Mouse (Mus musculus): ENCODE measurements around the gene Themis. TPM values are rescaled to one million over a fixed set of nuclear protein-coding genes. Genes with fewer than 3 reads are reported as not detected.

Gene Themis
- total and polyA plus RNA-seq, 3 experiments = 0.27 TPM; not detected in 2

- no peaks in the 10 kb centered on the region for H3K27me3 ChIP-seq (ENCODE audit: insufficient read depth, low read length)
- TF ChIP-seq GATA1 (IDR thresholded peaks at IDR 0.05; ENCODE audit: borderline replicate concordance, low read length) (no peak), CTCF (IDR thresholded peaks at IDR 0.05; ENCODE audit: low read depth, low read length) (no peak), POLR2AphosphoS5 (IDR thresholded peaks at IDR 0.05; ENCODE audit: insufficient replicate concordance, low read depth, low read length) (no peak), GATA2 (IDR thresholded peaks at IDR 0.05; ENCODE audit: borderline replicate concordance, low read depth, low read length) (no peak), TAL1 (conservative IDR thresholded peaks at IDR 0.05; ENCODE audit: low read depth, low read length) (no peak)
- no peaks in the 10 kb centered on the region for H3K36me3 ChIP-seq (replicated peaks)
- DNase-seq (ENCODE audit: low spot score) = no peak
- H3K9me3 ChIP-seq (replicated peaks) = no peaks in the 10 kb centered on the region
- no peak for ATAC-seq (ENCODE audit: extremely low read depth, insufficient number of reproducible peaks, low FRiP score, poor library complexity, severe bottlenecking)
- H3K4me1 ChIP-seq (ENCODE audit: insufficient read depth, low read depth, low read length) = no peaks in the 10 kb centered on the region
- H3K4me3 ChIP-seq (ENCODE audit: low read depth, low read length) = no peak overlapping the region
Observed at GRCm38 (mm10) chr10:28870580-28871354, 202.6 kb downstream of the Themis start.

- no peak for TF ChIP-seq GATA2 (IDR thresholded peaks at IDR 0.05; ENCODE audit: borderline replicate concordance, low read depth, low read length)
- no peak for TF ChIP-seq TAL1 (conservative IDR thresholded peaks at IDR 0.05; ENCODE audit: low read depth, low read length)
- no peak for TF ChIP-seq GATA1 (IDR thresholded peaks at IDR 0.05; ENCODE audit: borderline replicate concordance, low read length)
- no peak for TF ChIP-seq POLR2AphosphoS5 (IDR thresholded peaks at IDR 0.05; ENCODE audit: insufficient replicate concordance, low read depth, low read length)
- TF ChIP-seq CTCF (IDR thresholded peaks at IDR 0.05; ENCODE audit: low read depth, low read length) = no peak
- H3K4me1 ChIP-seq (ENCODE audit: insufficient read depth, low read depth, low read length) = no peaks in the 10 kb centered on the region
- no peaks in the 10 kb centered on the region for H3K27me3 ChIP-seq (ENCODE audit: insufficient read depth, low read length)
- no peaks in the 10 kb centered on the region for H3K36me3 ChIP-seq (replicated peaks)
- DNase-seq (ENCODE audit: low spot score) (no peak), ATAC-seq (ENCODE audit: extremely low read depth, insufficient number of reproducible peaks, low FRiP score, poor library complexity, severe bottlenecking) (no peak)
- no peak overlapping the region for H3K4me3 ChIP-seq (ENCODE audit: low read depth, low read length)
- H3K9me3 ChIP-seq (replicated peaks) = no peaks in the 10 kb centered on the region
Observed at GRCm38 (mm10) chr10:28874605-28875004, 206.4 kb downstream of the Themis start.

GRCm38 (mm10) chr10:28887643-28888042, 219.5 kb downstream of the Themis start:
- H3K4me3 ChIP-seq (ENCODE audit: low read depth, low read length) = no peak overlapping the region
- DNase-seq (ENCODE audit: low spot score) = no peak
- H3K27me3 ChIP-seq (ENCODE audit: insufficient read depth, low read length) = no peaks in the 10 kb centered on the region
- H3K9me3 ChIP-seq (replicated peaks) = no peaks in the 10 kb centered on the region
- no peaks in the 10 kb centered on the region for H3K4me1 ChIP-seq (ENCODE audit: insufficient read depth, low read depth, low read length)
- TF ChIP-seq GATA2 (IDR thresholded peaks at IDR 0.05; ENCODE audit: borderline replicate concordance, low read depth, low read length) = no peak
- no peak for TF ChIP-seq POLR2AphosphoS5 (IDR thresholded peaks at IDR 0.05; ENCODE audit: insufficient replicate concordance, low read depth, low read length)
- TF ChIP-seq TAL1 (conservative IDR thresholded peaks at IDR 0.05; ENCODE audit: low read depth, low read length) = no peak
- no peak for TF ChIP-seq GATA1 (IDR thresholded peaks at IDR 0.05; ENCODE audit: borderline replicate concordance, low read length)
- TF ChIP-seq CTCF (IDR thresholded peaks at IDR 0.05; ENCODE audit: low read depth, low read length) = no peak
- no peaks in the 10 kb centered on the region for H3K36me3 ChIP-seq (replicated peaks)
- ATAC-seq (ENCODE audit: extremely low read depth, insufficient number of reproducible peaks, low FRiP score, poor library complexity, severe bottlenecking) = no peak

- no peaks in the 10 kb centered on the region for H3K9me3 ChIP-seq (replicated peaks)
- TF ChIP-seq GATA1 (IDR thresholded peaks at IDR 0.05; ENCODE audit: borderline replicate concordance, low read length) = no peak
- no peak for TF ChIP-seq POLR2AphosphoS5 (IDR thresholded peaks at IDR 0.05; ENCODE audit: insufficient replicate concordance, low read depth, low read length)
- TF ChIP-seq GATA2 (IDR thresholded peaks at IDR 0.05; ENCODE audit: borderline replicate concordance, low read depth, low read length) = no peak
- no peak for TF ChIP-seq CTCF (IDR thresholded peaks at IDR 0.05; ENCODE audit: low read depth, low read length)
- no peak for TF ChIP-seq TAL1 (conservative IDR thresholded peaks at IDR 0.05; ENCODE audit: low read depth, low read length)
- H3K4me1 ChIP-seq (ENCODE audit: insufficient read depth, low read depth, low read length) = no peaks in the 10 kb centered on the region
- H3K36me3 ChIP-seq (replicated peaks) = no peaks in the 10 kb centered on the region
- no peak overlapping the region for H3K4me3 ChIP-seq (ENCODE audit: low read depth, low read length)
- ATAC-seq (ENCODE audit: extremely low read depth, insufficient number of reproducible peaks, low FRiP score, poor library complexity, severe bottlenecking) (no peak), DNase-seq (ENCODE audit: low spot score) (no peak)
- no peaks in the 10 kb centered on the region for H3K27me3 ChIP-seq (ENCODE audit: insufficient read depth, low read length)
Observed at GRCm38 (mm10) chr10:28890886-28891285, 222.7 kb downstream of the Themis start.

- Histone ChIP-seq H3K4me1 (ENCODE audit: insufficient read depth, low read depth, low read length) (no peaks in the 10 kb centered on the region), H3K27me3 (ENCODE audit: insufficient read depth, low read length) (no peaks in the 10 kb centered on the region), H3K9me3 (replicated peaks) (no peaks in the 10 kb centered on the region), H3K36me3 (replicated peaks) (no peaks in the 10 kb centered on the region), H3K4me3 (ENCODE audit: low read depth, low read length) (no peak overlapping the region)
- TF ChIP-seq GATA2 (IDR thresholded peaks at IDR 0.05; ENCODE audit: borderline replicate concordance, low read depth, low read length) (no peak), TAL1 (conservative IDR thresholded peaks at IDR 0.05; ENCODE audit: low read depth, low read length) (no peak), GATA1 (IDR thresholded peaks at IDR 0.05; ENCODE audit: borderline replicate concordance, low read length) (no peak), CTCF (IDR thresholded peaks at IDR 0.05; ENCODE audit: low read depth, low read length) (no peak), POLR2AphosphoS5 (IDR thresholded peaks at IDR 0.05; ENCODE audit: insufficient replicate concordance, low read depth, low read length) (no peak)
- no peak for ATAC-seq (ENCODE audit: extremely low read depth, insufficient number of reproducible peaks, low FRiP score, poor library complexity, severe bottlenecking)
- DNase-seq (ENCODE audit: low spot score) = no peak
Observed at GRCm38 (mm10) chr10:28898351-28898750, 230.2 kb downstream of the Themis start.

All from G1E (cell line).